Mouse (Mus musculus) liver, adult 2 months (tissue): Measurements from ENCODE around the gene Gpr158. TPM values are rescaled to one million over a fixed set of nuclear protein-coding genes. Genes with fewer than 3 reads are reported as not detected.

Experiments used
- DNase-seq: peaks from one replicate; pipeline ENCODE4 v3.0.0-alpha.2; 2011; ENCODE audit warnings: low read depth, low spot score; ENCODE audit errors: extremely low read depth
- H3K27ac ChIP-seq: fragments of 200-500 bp; replicated peaks from 2 replicates; pipeline ENCODE4 v1.5.1; 2012; ENCODE audit warnings: low read depth, mild to moderate bottlenecking, control low read depth, inconsistent platforms, low read length; ENCODE audit not compliant: insufficient read depth
- H3K27me3 ChIP-seq: fragments of 200-500 bp; 2 replicates; pipeline ENCODE4 v1.6.1; 2012; ENCODE audit warnings: mild to moderate bottlenecking, moderate library complexity, low read length, inconsistent platforms; ENCODE audit not compliant: control insufficient read depth, insufficient read depth
- H3K36me3 ChIP-seq: fragments of 200-500 bp; 2 replicates; pipeline ENCODE4 v1.6.1; 2012; ENCODE audit warnings: low read length, inconsistent platforms; ENCODE audit not compliant: control insufficient read depth, insufficient read depth
- H3K4me1 ChIP-seq: fragments of 200-500 bp; 2 replicates; pipeline ENCODE4 v1.6.1; 2011; ENCODE audit warnings: low read length; ENCODE audit not compliant: control insufficient read depth, insufficient read depth
- H3K4me3 ChIP-seq: fragments of 200-500 bp; 2 replicates; pipeline ENCODE4 v1.5.1; 2011; ENCODE audit warnings: low read depth, mild to moderate bottlenecking, control low read depth, low read length, moderate library complexity; ENCODE audit not compliant: insufficient read depth
- H3K79me2 ChIP-seq: fragments of 200-500 bp; 2 replicates; pipeline ENCODE4 v1.6.1; 2012; ENCODE audit warnings: inconsistent platforms, mild to moderate bottlenecking, low read length, moderate library complexity; ENCODE audit not compliant: control insufficient read depth, insufficient read depth
- H3K9ac ChIP-seq: fragments of 200-500 bp; 2 replicates; pipeline ENCODE4 v1.6.1; 2012; ENCODE audit warnings: low read depth, mild to moderate bottlenecking, control low read depth, inconsistent platforms, low read length
- CTCF ChIP-seq: fragments of 200-500 bp; IDR thresholded peaks from 2 replicates; pipeline ENCODE4 v1.5.1; 2011; ENCODE audit warnings: low read depth, low read length, control low read depth
- POLR2A ChIP-seq: fragments of 200-500 bp; IDR thresholded peaks from 2 replicates; pipeline ENCODE4 v1.6.1; 2011; ENCODE audit warnings: low read length, control low read depth; ENCODE audit not compliant: insufficient read depth; ENCODE audit errors: extremely low read depth
- WGBS: fragments of 180-500 bp; shearing (Covaris S2); methylation state at CpG from one replicate; pipeline ENCODE4 v1.1.7; 2018; 5-methylcytosine and 5-hydroxymethylcytosine counted together
- polyA plus RNA-seq: library from polyadenylated mRNA; depleted of rRNA; stranded (reverse); fragments of >200 nt; gene quantifications from 2 replicates; pipeline ENCODE4 v1.2.3, GENCODE M21; 2012
- total RNA-seq: library from RNA; depleted of rRNA; stranded (reverse); fragments of >200 nt; gene quantifications from 2 replicates; pipeline ENCODE4 v1.2.3, GENCODE M21; 2014

The Gpr158 gene
- total and polyA plus RNA-seq, 2 experiments: not detected

GRCm38 (mm10) chr2:21497965-21498364, 130.6 kb downstream of the Gpr158 start:
- H3K9ac ChIP-seq: no peak overlapping the region
- no peaks in the 10 kb centered on the region for H3K36me3 ChIP-seq
- no peak overlapping the region for H3K4me3 ChIP-seq
- no peak for TF ChIP-seq CTCF
- no peak for TF ChIP-seq POLR2A
- no peaks in the 10 kb centered on the region for H3K4me1 ChIP-seq
- WGBS: 62% methylated on average over 1 of the region's 1 CpGs
- H3K27ac ChIP-seq: no peak overlapping the region
- no peak for DNase-seq
- H3K27me3 ChIP-seq: no peaks in the 10 kb centered on the region
- H3K79me2 ChIP-seq: no peaks in the 10 kb centered on the region

DNA sequence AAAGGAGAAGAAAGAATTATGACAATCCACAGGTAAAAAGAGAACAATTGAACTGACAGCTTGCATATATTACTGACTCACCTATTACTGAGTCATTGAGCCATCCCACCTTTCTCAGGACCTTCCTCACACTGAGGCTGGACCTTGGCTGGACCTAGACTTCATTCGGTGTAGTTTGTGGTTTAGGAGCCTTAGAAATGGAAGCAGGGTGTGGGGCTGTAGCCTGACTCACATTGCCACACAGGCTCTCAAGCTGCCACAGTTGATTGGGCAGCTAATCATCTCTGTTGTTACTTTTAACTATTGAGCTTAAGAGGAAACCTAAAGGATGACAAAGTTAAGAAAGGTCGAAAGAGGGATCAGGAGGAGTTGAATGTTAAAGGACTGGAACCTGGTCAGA, 132.1 kb downstream of the Gpr158 start:
- no peaks in the 10 kb centered on the region for H3K79me2 ChIP-seq
- no peak overlapping the region for H3K27ac ChIP-seq
- H3K4me1 ChIP-seq: no peaks in the 10 kb centered on the region
- 76% methylated on average over 2 of the region's 2 CpGs for WGBS
- H3K4me3 ChIP-seq: no peak overlapping the region
- TF ChIP-seq POLR2A (no peak), CTCF (no peak)
- H3K27me3 ChIP-seq: no peaks in the 10 kb centered on the region
- H3K36me3 ChIP-seq: no peaks in the 10 kb centered on the region
- H3K9ac ChIP-seq: no peak overlapping the region
- no peak for DNase-seq

- TF ChIP-seq POLR2A (no peak), CTCF (no peak)
- no peak overlapping the region for H3K27ac ChIP-seq
- H3K79me2 ChIP-seq: no peaks in the 10 kb centered on the region
- WGBS: 62% methylated on average over 1 of the region's 1 CpGs
- no peaks in the 10 kb centered on the region for H3K27me3 ChIP-seq
- H3K4me3 ChIP-seq: no peak overlapping the region
- H3K36me3 ChIP-seq: no peaks in the 10 kb centered on the region
- H3K4me1 ChIP-seq: no peaks in the 10 kb centered on the region
- no peak for DNase-seq
- H3K9ac ChIP-seq: no peak overlapping the region
These were observed 140.1 kb downstream of the Gpr158 start for GRCm38 (mm10) chr2:21507449-21507848.

DNA sequence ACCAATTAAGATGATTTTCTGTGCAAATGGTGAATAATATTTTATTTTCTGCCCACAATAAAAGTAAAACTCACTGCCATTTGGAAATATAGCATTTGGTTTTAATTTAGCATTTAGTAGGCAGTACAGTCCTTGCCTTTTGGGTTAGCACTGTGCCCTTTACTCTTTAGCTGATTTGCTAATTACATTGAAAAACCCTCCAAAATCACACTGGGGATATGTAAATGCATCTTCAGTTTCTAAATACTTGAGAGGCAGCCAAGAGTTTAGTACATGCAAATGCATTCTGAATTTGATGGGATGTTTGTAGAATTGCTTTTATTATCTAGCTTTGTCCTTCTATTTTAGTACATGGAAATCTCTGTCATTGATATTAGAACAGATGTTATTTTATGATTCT, 163.4 kb downstream of the Gpr158 start:
- DNase-seq: no peak
- no peak overlapping the region for H3K4me3 ChIP-seq
- H3K27me3 ChIP-seq: no peaks in the 10 kb centered on the region
- H3K27ac ChIP-seq: no peak overlapping the region
- no peak overlapping the region for H3K9ac ChIP-seq
- no peaks in the 10 kb centered on the region for H3K36me3 ChIP-seq
- TF ChIP-seq POLR2A (no peak), CTCF (no peak)
- no peaks in the 10 kb centered on the region for H3K79me2 ChIP-seq
- H3K4me1 ChIP-seq: no peaks in the 10 kb centered on the region

DNA sequence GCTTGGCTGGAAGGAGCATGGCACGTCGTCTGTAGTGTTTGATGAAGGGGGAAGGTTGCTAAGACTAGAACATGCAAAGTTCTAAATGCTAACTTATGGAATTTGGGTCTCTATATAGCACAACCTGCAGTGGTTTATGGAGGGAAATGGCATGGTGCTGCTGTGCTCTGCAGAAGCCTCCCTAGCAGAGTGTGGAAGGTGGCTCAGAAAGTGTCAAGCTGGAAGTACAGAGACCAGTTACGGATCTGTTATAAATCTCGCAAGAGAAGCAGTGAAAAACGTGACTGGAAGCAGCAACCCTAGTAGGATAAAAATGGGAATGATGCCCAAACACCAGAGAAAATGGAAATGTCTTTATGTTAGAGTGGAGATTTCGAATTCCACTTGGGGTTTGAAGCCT, 251.8 kb downstream of the Gpr158 start:
- no peaks in the 10 kb centered on the region for H3K36me3 ChIP-seq
- WGBS: 55% methylated on average over 6 of the region's 6 CpGs
- DNase-seq: no peak
- no peaks in the 10 kb centered on the region for H3K4me1 ChIP-seq
- TF ChIP-seq POLR2A (no peak), CTCF (no peak)
- H3K4me3 ChIP-seq: no peak overlapping the region
- H3K9ac ChIP-seq: no peak overlapping the region
- H3K79me2 ChIP-seq: no peaks in the 10 kb centered on the region
- no peak overlapping the region for H3K27ac ChIP-seq
- H3K27me3 ChIP-seq: no peaks in the 10 kb centered on the region

- Histone ChIP-seq H3K27ac (no peak overlapping the region), H3K9ac (no peak overlapping the region), H3K27me3 (no peaks in the 10 kb centered on the region), H3K79me2 (no peaks in the 10 kb centered on the region), H3K4me3 (no peak overlapping the region), H3K4me1 (no peaks in the 10 kb centered on the region), H3K36me3 (no peaks in the 10 kb centered on the region)
- TF ChIP-seq CTCF (no peak), POLR2A (no peak)
- DNase-seq: no peak
- 53% methylated on average over 1 of the region's 1 CpGs for WGBS
These were observed 264.8 kb downstream of the Gpr158 start for GRCm38 (mm10) chr2:21632136-21632535.
